Mouse (Mus musculus): ENCODE results near the gene Gdf11. TPM values are rescaled to one million over a fixed set of nuclear protein-coding genes. Genes with fewer than 3 reads are reported as not detected.

Gene Gdf11
- polyA plus RNA-seq, 1 experiment: 3.6 TPM

DNA sequence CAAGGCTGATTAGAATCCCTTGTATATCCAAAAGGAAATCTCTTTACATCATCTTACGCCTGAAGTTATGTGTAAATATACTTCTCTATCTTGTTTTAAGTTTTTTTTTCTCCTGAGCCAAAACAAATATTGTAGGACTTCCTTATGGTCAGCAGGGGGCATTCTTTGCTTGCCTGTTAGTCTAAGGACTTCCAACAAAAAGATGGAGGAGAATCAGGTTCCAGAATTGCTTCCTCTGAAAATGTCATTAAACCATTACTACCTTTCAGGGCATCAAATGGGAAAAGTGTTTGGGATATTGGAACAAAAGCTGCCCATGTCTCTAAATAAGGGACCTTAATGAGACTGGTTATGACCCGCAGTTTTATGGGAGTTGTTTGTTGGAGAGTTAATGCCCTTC is 46.0 kb downstream of the Gdf11 start:
- 83% methylated on average over 2 of the region's 2 CpGs for WGBS
- TF ChIP-seq CTCF (IDR thresholded peaks at IDR 0.05; ENCODE audit: control insufficient read depth, insufficient read depth, low read length): peak; percentile 10; the same call in 1 of the 2 replicates
- TF ChIP-seq POLR2A (IDR thresholded peaks at IDR 0.05; ENCODE audit: borderline replicate concordance, control insufficient read depth, low read depth, low read length): no peak
- Histone ChIP-seq H3K4me3 (replicated peaks; ENCODE audit: control insufficient read depth, low read depth, low read length) (no peak overlapping the region), H3K27ac (ENCODE audit: control insufficient read depth, insufficient read depth, low read depth, low read length, poor library complexity) (no peak overlapping the region), H3K4me1 (ENCODE audit: control insufficient read depth, insufficient read depth, low read length) (no peaks in the 10 kb centered on the region)

DNA sequence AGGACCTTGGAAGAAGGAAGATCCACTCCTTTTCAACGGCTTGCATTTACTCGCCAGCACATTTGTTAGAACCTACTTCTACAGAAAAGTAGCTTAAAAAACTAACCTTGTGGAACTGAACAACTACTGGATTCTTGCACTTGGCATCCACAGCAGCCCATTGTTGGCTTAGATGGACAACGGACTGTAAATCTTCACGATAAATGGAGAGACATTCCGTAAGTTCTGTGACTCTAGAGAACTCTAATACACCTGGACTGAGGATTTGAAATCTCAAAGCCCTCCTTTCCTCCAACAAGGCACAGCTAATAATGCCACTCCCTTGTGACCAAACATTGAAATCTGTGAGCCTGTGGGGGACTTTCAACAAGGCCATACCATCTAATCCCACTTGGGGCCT is 48.3 kb downstream of the Gdf11 start:
- TF ChIP-seq POLR2A (IDR thresholded peaks at IDR 0.05; ENCODE audit: borderline replicate concordance, control insufficient read depth, low read depth, low read length) (no peak), CTCF (IDR thresholded peaks at IDR 0.05; ENCODE audit: control insufficient read depth, insufficient read depth, low read length) (no peak)
- no peak overlapping the region for H3K4me3 ChIP-seq (replicated peaks; ENCODE audit: control insufficient read depth, low read depth, low read length)
- 95% methylated on average over 5 of the region's 5 CpGs for WGBS
- H3K27ac ChIP-seq (ENCODE audit: control insufficient read depth, insufficient read depth, low read depth, low read length, poor library complexity): no peak overlapping the region
- no peaks in the 10 kb centered on the region for H3K4me1 ChIP-seq (ENCODE audit: control insufficient read depth, insufficient read depth, low read length)

DNA sequence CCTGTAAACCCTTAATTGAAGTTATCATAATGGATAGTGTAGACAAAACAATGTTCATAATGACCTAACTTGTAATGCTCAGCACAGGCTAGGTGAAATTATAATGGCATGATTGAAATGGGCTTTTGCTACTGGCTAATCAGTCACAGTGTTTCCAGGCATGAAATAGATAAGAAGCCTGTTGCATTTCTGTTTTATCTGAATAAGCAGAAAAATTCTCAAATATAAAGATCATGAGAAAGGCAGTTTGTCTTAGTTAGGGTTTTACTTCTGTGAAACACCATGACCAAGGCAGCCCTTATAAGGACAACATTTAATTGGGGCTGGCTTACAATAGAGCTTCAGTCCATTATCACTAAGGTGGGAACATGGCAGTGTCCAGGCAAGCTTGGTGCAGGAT is 50.9 kb downstream of the Gdf11 start:
- TF ChIP-seq CTCF (IDR thresholded peaks at IDR 0.05; ENCODE audit: control insufficient read depth, insufficient read depth, low read length) (no peak), POLR2A (IDR thresholded peaks at IDR 0.05; ENCODE audit: borderline replicate concordance, control insufficient read depth, low read depth, low read length) (no peak)
- Histone ChIP-seq H3K4me1 (ENCODE audit: control insufficient read depth, insufficient read depth, low read length) (no peaks in the 10 kb centered on the region), H3K27ac (ENCODE audit: control insufficient read depth, insufficient read depth, low read depth, low read length, poor library complexity) (no peak overlapping the region)

DNA sequence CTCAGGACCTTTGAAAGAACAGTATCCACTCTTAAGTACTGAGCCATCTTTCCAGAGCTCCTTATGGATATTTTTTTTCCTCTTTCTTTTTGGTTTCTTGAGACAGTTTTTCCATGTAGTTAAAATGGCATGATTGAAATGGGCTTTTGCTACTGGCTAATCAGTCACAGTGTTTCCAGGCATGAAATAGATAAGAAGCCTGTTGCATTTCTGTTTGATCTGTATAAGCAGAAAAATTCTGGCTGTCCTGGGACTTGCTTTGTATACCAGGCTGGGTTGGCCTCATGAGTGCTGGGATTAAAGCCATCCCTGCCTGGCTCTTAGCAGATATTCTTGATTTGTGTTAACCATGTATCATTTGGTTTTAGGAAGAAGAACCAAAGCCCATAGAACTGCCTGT is 52.1 kb downstream of the Gdf11 start:
- Histone ChIP-seq H3K27ac (ENCODE audit: control insufficient read depth, insufficient read depth, low read depth, low read length, poor library complexity) (no peak overlapping the region), H3K4me3 (replicated peaks; ENCODE audit: control insufficient read depth, low read depth, low read length) (no peak overlapping the region), H3K4me1 (ENCODE audit: control insufficient read depth, insufficient read depth, low read length) (no peaks in the 10 kb centered on the region)
- no peak for TF ChIP-seq CTCF (IDR thresholded peaks at IDR 0.05; ENCODE audit: control insufficient read depth, insufficient read depth, low read length)
- no peak for TF ChIP-seq POLR2A (IDR thresholded peaks at IDR 0.05; ENCODE audit: borderline replicate concordance, control insufficient read depth, low read depth, low read length)

More for the DNA sequence above, 50.9 kb downstream of the Gdf11 start:
- no peak overlapping the region for H3K4me3 ChIP-seq (replicated peaks; ENCODE audit: control insufficient read depth, low read depth, low read length)

DNA sequence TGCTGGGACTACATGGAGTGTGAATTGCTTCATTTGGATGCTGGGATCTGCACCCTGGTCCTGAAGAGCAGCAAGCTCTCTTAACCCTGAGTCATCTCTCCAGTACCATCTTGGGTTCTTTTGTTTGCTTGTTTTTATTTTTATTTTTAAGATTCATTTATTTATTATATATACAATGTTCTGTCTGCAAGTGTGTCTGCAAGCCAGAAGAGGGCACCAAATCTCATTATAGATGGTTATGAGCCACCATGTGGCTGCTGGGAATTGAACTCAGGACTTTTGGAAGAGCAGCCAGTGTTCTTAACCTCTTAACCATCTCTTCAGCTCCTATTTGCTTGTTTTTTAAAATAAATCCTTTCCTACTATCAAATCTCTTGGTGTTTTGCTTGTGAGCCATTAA is 54.1 kb downstream of the Gdf11 start:
- no peak for TF ChIP-seq POLR2A (IDR thresholded peaks at IDR 0.05; ENCODE audit: borderline replicate concordance, control insufficient read depth, low read depth, low read length)
- no peak for TF ChIP-seq CTCF (IDR thresholded peaks at IDR 0.05; ENCODE audit: control insufficient read depth, insufficient read depth, low read length)
- Histone ChIP-seq H3K27ac (ENCODE audit: control insufficient read depth, insufficient read depth, low read depth, low read length, poor library complexity) (no peak overlapping the region), H3K4me1 (ENCODE audit: control insufficient read depth, insufficient read depth, low read length) (no peaks in the 10 kb centered on the region)

More for the DNA sequence above, 54.1 kb downstream of the Gdf11 start:
- H3K4me3 ChIP-seq (replicated peaks; ENCODE audit: control insufficient read depth, low read depth, low read length): no peak overlapping the region

Other genes starting within 250 kb of the Gdf11 start
- gene Ikzf4, start 245.7 kb downstream of the Gdf11 start, polyA plus RNA-seq (2011; ENCODE audit: insufficient read depth, insufficient read length, low replicate concordance, missing spikeins): not detected in 2 replicates
- gene Suox, start 217.6 kb downstream of the Gdf11 start, polyA plus RNA-seq (2011; ENCODE audit: insufficient read depth, insufficient read length, low replicate concordance, missing spikeins): 10.8 and 11.6 TPM in 2 replicates
- 26.4 and 35.4 TPM in 2 replicates for gene Rab5b, start 195.5 kb downstream of the Gdf11 start, polyA plus RNA-seq (2011; ENCODE audit: insufficient read depth, insufficient read length, low replicate concordance, missing spikeins)
- gene Pmel, start 187.5 kb downstream of the Gdf11 start, polyA plus RNA-seq (2011; ENCODE audit: insufficient read depth, insufficient read length, low replicate concordance, missing spikeins): 1.4 TPM in 1 of 2 replicates, not detected in the other
- 60.6 and 62.9 TPM in 2 replicates for gene Cdk2, start 186.7 kb downstream of the Gdf11 start, polyA plus RNA-seq (2011; ENCODE audit: insufficient read depth, insufficient read length, low replicate concordance, missing spikeins)
- 19.2 and 41.7 TPM in 2 replicates for gene Dgka, start 146.9 kb downstream of the Gdf11 start, polyA plus RNA-seq (2011; ENCODE audit: insufficient read depth, insufficient read length, low replicate concordance, missing spikeins)
- 58.3 and 76.9 TPM in 2 replicates for gene Pym1, start 143.8 kb downstream of the Gdf11 start, polyA plus RNA-seq (2011; ENCODE audit: insufficient read depth, insufficient read length, low replicate concordance, missing spikeins)
- gene Mmp19, start 100.8 kb downstream of the Gdf11 start, polyA plus RNA-seq (2011; ENCODE audit: insufficient read depth, insufficient read length, low replicate concordance, missing spikeins): 2.4 and 5.1 TPM in 2 replicates
- gene Dnajc14, start 87.7 kb downstream of the Gdf11 start, polyA plus RNA-seq (2011; ENCODE audit: insufficient read depth, insufficient read length, low replicate concordance, missing spikeins): 12.2 and 20.7 TPM in 2 replicates
- gene Tmem198b, start 87.3 kb downstream of the Gdf11 start, polyA plus RNA-seq (2011; ENCODE audit: insufficient read depth, insufficient read length, low replicate concordance, missing spikeins): 2.8 and 8.3 TPM in 2 replicates
- gene Sarnp, start 74.4 kb downstream of the Gdf11 start, polyA plus RNA-seq (2011; ENCODE audit: insufficient read depth, insufficient read length, low replicate concordance, missing spikeins): 45.2 and 73.3 TPM in 2 replicates
- 24.9 and 25.4 TPM in 2 replicates for gene Ormdl2, start 70.1 kb downstream of the Gdf11 start, polyA plus RNA-seq (2011; ENCODE audit: insufficient read depth, insufficient read length, low replicate concordance, missing spikeins)
- 49.2 and 134 TPM in 2 replicates for gene Cd63, start 9.3 kb upstream of the Gdf11 start, polyA plus RNA-seq (2011; ENCODE audit: insufficient read depth, insufficient read length, low replicate concordance, missing spikeins)
- 2.6 and 6.2 TPM in 2 replicates for gene Rdh5, start 31.2 kb upstream of the Gdf11 start, polyA plus RNA-seq (2011; ENCODE audit: insufficient read depth, insufficient read length, low replicate concordance, missing spikeins)
- 78.6 and 92.7 TPM in 2 replicates for gene Bloc1s1, start 32.3 kb upstream of the Gdf11 start, polyA plus RNA-seq (2011; ENCODE audit: insufficient read depth, insufficient read length, low replicate concordance, missing spikeins)
- gene Itga7, start 42.1 kb upstream of the Gdf11 start, polyA plus RNA-seq (2011; ENCODE audit: insufficient read depth, insufficient read length, low replicate concordance, missing spikeins): 1.4 and 1.9 TPM in 2 replicates
- gene Mettl7b, start 69.3 kb upstream of the Gdf11 start, polyA plus RNA-seq (2011; ENCODE audit: insufficient read depth, insufficient read length, low replicate concordance, missing spikeins): 1.3 and 3.7 TPM in 2 replicates
- gene Olfr9, start 97.7 kb upstream of the Gdf11 start, polyA plus RNA-seq (2011; ENCODE audit: insufficient read depth, insufficient read length, low replicate concordance, missing spikeins): not detected in 2 replicates
- not detected in 2 replicates for gene Olfr763, start 119.1 kb upstream of the Gdf11 start, polyA plus RNA-seq (2011; ENCODE audit: insufficient read depth, insufficient read length, low replicate concordance, missing spikeins)
- not detected in 2 replicates for gene Olfr764-ps1, start 148.2 kb upstream of the Gdf11 start, polyA plus RNA-seq (2011; ENCODE audit: insufficient read depth, insufficient read length, low replicate concordance, missing spikeins)
- not detected in 2 replicates for gene Olfr765, start 158.3 kb upstream of the Gdf11 start, polyA plus RNA-seq (2011; ENCODE audit: insufficient read depth, insufficient read length, low replicate concordance, missing spikeins)
- gene Olfr766-ps1, start 177.3 kb upstream of the Gdf11 start, polyA plus RNA-seq (2011; ENCODE audit: insufficient read depth, insufficient read length, low replicate concordance, missing spikeins): not detected in 2 replicates
- gene Olfr767, start 191.2 kb upstream of the Gdf11 start, polyA plus RNA-seq (2011; ENCODE audit: insufficient read depth, insufficient read length, low replicate concordance, missing spikeins): not detected in 2 replicates
- not detected in 2 replicates for gene Olfr768, start 207.7 kb upstream of the Gdf11 start, polyA plus RNA-seq (2011; ENCODE audit: insufficient read depth, insufficient read length, low replicate concordance, missing spikeins)
- gene Olfr769, start 226.1 kb upstream of the Gdf11 start, polyA plus RNA-seq (2011; ENCODE audit: insufficient read depth, insufficient read length, low replicate concordance, missing spikeins): not detected in 2 replicates
- gene Olfr770, start 247.3 kb upstream of the Gdf11 start, polyA plus RNA-seq (2011; ENCODE audit: insufficient read depth, insufficient read length, low replicate concordance, missing spikeins): not detected in 2 replicates